Mouse (Mus musculus): ENCODE measurements at regions not wholly inside any gene's neighbourhood (a gene's known extent, or its start where the extent isn't known, plus 50 kb on each side); places are given as distances from the start of the nearest gene placed in this dataset.

DNA sequence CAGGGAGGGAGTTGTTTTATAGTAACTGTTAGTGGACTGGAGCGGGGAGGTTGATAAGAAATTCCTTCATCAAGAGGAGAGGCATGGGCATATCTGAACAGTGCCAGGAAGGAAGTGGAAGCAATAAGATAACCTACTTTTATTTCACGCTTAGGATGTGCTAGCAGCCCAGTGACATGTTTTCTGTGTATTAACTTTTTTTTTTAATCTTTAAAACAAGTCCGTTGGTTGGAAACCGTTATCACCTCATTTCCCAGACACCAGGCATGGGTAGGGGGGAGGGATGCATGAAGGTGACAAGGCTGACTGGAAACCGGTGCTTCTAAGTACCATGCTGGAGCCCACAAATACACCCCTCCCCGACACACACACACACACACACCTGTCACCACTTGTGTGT lies 394.7 kb downstream of the Tshz3 start:
- DNase-seq (ENCODE audit: low spot score), result no peak

GRCm38 (mm10) chr7:37093721-37094120 lies 395.8 kb downstream of the Tshz3 start:
- no peak for DNase-seq (ENCODE audit: low spot score)

- no peak for DNase-seq (ENCODE audit: low spot score)
Observed at GRCm38 (mm10) chr7:37095839-37096238, 397.9 kb downstream of the Tshz3 start.

- DNase-seq (ENCODE audit: low spot score), result no peak
Observed at GRCm38 (mm10) chr7:37096291-37096690, 398.4 kb downstream of the Tshz3 start.

- DNase-seq (ENCODE audit: low spot score), result no peak
Observed at GRCm38 (mm10) chr7:37098950-37099349, 401.0 kb downstream of the Tshz3 start.

- no peak for DNase-seq (ENCODE audit: low spot score)
Observed at GRCm38 (mm10) chr7:37104671-37105070, 406.8 kb downstream of the Tshz3 start.

DNA sequence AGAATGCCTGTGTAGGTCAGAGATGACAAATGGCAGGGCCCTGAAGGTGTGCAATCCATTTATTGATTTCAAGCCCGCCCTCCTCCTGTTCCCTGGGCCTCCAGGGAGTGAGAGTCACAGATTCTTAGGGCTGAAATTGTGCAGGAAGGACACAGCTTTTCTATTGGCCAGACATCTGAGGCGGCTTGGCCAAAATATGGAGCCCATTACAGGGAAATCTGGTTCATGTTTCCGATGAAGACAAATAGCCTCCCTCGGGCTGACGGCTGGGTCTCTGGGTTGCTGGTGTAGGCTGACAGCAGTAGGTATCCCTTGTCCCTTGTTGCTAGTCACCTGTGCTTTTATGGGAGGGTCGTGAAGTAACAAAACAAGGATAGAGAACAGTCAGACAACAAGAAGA lies 413.2 kb downstream of the Tshz3 start:
- no peak for DNase-seq (ENCODE audit: low spot score)

- DNase-seq (ENCODE audit: low spot score), result no peak
Observed at GRCm38 (mm10) chr7:37120776-37121175, 422.9 kb downstream of the Tshz3 start.

DNA sequence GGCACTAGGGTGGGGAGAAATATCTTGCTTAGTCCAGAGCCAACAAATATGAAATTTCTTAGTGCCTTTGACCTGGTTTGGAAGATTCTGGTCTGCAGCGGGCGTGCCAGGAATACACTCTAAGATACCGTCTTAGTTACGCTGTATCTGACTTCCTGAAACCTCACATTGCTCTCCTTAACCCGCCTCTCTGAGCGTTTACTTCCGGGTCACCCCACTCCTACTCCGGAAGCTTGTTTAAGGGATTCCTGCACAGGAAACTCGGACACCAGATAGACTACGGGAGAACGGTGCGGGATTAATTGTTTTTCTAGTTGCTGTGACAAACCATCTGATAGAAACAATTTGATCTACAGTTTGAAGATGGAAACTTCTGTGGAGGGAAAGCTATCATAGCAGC lies 442.3 kb downstream of the Tshz3 start:
- DNase-seq (ENCODE audit: low spot score), result peak; percentile 3

DNA sequence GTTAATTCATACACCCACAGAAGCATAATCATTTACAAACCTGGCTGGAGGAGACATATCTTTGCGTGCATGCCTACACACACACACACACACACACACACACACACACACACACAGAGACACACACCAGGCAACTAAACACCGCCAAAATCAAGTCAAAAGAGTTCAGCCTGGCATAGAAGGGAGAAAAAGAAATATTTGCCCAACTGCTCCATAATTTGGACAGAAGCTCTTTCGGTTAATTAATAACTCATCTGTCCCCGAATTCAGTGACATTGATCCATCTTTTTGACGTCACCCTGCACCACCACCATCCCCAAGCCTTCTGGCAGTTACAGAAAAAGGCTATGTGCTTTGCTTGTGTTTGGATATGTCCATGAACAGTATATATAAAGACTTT lies 444.9 kb downstream of the Tshz3 start:
- no peak for DNase-seq (ENCODE audit: low spot score)

DNA sequence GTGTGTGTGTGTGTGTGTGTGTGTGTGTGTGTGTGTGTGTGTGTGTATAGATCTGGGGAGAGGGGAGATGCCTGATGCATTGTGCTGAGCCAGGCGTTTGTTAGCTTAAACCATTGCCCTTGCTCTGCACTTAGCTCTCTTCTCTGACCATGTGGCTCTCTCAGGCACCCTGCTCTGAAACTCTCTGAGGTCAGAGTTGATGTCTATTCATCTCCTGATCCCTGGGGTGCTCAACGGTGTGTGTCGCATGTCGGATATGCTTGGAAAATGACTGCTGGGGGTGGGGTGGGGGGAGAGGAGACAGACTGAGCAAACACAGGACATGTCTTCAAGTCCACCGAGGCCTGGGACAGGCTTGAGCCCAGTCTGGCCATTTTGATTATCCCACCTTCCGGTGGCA lies 446.4 kb downstream of the Tshz3 start:
- DNase-seq (ENCODE audit: low spot score), result no peak

GRCm38 (mm10) chr7:37149711-37150110 lies 451.8 kb downstream of the Tshz3 start:
- DNase-seq (ENCODE audit: low spot score), result no peak

DNA sequence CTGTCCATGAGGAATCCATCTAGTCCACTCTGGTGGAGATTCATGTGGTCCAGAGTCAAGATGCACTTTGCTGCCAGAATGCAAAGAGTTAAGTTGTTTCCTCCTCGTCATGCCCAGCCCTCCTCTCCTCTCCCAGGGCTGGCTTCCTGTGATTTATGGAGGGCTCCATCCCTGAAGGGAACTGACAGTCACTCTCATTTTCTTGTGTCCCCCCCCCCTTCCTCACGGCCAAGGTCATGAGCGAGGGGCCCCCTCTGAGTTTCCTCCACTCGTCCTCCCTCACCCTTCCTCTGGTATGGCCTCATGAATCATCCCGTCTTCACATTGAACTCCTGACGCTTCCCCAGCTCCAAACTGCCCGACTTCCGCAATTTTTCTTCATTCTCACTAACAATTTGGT lies 461.9 kb downstream of the Tshz3 start:
- no peak for DNase-seq (ENCODE audit: low spot score)

GRCm38 (mm10) chr7:37168883-37169282 lies 471.0 kb downstream of the Tshz3 start:
- no peak for DNase-seq (ENCODE audit: low spot score)

- DNase-seq (ENCODE audit: low spot score), result no peak
Observed at GRCm38 (mm10) chr7:37175746-37176145, 477.8 kb downstream of the Tshz3 start.

DNA sequence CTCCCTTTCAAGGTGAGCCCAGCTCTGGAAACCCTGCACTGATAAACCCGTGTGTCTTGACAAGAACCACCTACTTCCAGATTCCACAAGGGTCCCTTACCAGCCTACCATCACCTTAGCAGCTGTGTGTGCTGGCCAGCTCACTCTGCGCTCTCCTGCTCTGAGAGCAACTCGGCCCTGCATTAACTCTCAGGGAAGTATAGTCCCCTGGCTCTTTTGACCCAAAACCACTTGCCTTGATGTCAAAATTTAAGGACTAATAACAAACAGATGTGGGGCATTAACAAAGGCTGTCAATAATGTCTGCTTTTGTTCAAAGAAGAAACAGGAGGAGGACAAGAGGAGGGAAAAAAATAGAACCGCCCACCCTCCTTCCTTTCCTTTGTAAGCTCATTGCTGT lies 480.3 kb downstream of the Tshz3 start:
- no peak for DNase-seq (ENCODE audit: low spot score)

DNA sequence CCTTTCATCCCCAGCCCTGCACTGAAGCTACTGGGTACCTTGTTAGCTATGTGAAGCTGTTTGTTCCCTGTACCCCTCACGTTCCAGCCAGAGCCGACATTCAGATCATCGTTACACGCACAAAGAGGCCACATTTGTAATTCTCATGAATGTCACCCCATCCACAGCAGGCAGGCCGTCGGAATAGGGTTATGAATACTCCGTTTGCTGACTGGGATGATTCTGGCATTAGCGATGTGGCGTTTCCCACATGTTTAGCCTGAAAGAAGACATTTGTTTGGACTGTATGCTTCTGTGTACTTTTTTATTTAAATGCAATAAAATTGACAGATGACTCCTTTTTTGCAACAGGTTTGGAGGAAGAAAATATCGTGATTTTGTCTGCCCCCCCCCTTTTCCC lies 482.0 kb downstream of the Tshz3 start:
- no peak for DNase-seq (ENCODE audit: low spot score)

- no peak for DNase-seq (ENCODE audit: low spot score)
Observed at GRCm38 (mm10) chr7:37180416-37180815, 482.5 kb downstream of the Tshz3 start.

GRCm38 (mm10) chr7:37181109-37181508 lies 483.2 kb downstream of the Tshz3 start:
- DNase-seq (ENCODE audit: low spot score), result no peak

DNA sequence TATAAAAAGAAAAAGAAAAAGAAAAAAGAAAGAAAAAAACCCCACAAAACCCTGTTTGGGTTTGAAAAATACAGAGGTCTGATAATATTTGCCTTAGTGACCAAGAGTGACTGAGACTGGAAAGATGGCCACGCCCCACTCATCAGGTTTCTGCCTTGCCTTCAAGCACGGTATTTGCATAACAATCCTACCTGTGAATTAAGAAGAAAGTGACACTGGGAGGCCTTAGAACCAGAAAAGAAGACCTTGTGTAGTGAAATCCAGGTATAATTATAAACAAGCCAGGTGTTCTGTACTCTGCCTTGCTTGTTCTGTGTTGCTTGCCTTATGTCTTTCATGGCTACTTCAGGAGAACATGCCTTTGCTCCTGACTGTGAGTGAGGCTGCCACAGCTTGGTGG lies 494.6 kb downstream of the Tshz3 start:
- no peak for DNase-seq (ENCODE audit: low spot score)

- no peak for DNase-seq (ENCODE audit: low spot score)
Observed at GRCm38 (mm10) chr7:37204800-37205199, 506.9 kb downstream of the Tshz3 start.

- no peak for DNase-seq (ENCODE audit: low spot score)
Observed at GRCm38 (mm10) chr7:37208305-37208704, 510.4 kb downstream of the Tshz3 start.

DNA sequence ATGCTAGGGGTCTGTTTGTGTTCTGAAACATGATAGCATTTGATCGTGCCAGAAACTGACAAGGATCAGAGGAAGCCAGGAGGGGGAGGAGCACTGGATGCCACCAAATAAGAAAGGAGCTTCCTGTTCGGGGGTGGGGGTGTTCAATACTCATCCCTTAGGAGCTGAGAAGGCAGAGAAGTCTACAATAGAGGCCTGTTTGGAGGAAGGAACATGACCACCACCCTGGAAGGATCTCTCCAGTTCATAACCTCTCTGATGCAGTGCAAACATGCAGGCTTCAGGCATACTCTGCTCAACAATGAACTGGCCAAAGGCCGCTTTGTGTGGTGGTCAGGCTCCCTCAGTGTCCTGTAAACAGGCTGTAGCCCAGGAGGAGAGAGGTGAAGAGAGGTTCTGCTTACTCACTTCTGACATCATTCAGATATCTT lies 515.8 kb downstream of the Tshz3 start:
- no peak for DNase-seq (ENCODE audit: low spot score)

GRCm38 (mm10) chr7:37215498-37215897 lies 517.6 kb downstream of the Tshz3 start:
- no peak for DNase-seq (ENCODE audit: low spot score)

DNA sequence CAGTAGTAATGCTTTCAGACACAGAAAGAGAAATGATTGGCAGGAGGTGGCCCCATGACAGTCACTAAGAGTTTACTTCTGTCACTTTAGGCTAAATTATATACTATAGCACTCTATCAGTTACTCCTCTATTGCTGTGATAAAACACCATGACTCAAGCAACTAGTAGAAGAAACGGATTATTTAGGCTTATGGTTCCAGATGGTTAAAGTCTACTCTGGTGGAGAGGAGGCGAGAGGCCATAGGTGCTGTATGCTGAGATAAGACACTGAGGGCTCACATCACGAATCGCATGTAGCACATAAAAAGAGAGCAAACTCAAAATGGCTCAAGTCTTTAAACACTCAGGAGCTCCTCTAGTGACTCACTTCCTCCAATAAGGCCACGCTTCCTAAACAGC lies 522.6 kb downstream of the Tshz3 start:
- no peak for DNase-seq (ENCODE audit: low spot score)

All from gastrocnemius, adult 18-20 months (tissue).